In the genomic region with DNA sequence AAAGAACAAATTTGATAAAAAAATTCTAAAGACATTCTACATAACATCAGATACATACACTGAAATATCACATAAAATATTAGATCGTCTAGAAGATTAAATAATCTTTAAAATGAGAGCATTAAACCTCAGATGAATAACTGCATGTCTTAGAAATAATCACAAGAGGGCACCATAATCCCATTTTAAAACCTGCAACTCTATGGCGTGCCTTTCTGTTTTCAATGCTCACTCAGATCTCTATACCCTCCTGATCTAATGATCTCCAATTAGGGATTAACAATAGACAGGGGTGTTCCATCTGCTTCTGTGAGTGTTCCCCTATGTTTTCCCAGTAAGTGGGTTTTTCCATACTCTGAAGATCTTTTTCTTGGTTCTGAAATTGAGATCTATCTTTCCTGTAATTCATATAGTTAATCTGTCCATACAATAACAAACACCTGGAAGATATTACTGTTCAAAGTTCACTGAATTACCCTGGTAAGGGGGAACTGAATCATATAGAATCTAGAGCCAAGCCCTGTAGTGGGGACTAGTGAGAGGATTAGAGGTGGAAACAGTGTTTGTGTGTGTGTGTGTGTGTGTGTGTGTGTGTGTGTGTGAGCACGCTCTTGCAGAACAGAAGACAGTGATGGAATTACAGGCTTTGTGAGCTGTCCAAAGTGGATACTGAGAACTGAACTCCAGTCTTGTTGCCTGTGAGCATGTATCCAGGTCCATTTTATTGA, we compare ENCODE assay signal across 24 mouse cellular contexts. TPM values are rescaled to one million over a fixed set of nuclear protein-coding genes. Genes with fewer than 3 reads are reported as not detected.
A peak's percentile ranks its signal among the peaks of the same experiment; 100 is the strongest.
DNase-seq lines count a peak whose midpoint lies in the region; ATAC-seq and TF ChIP-seq lines count a peak whose summit lies in the region.
"Had no signal": no experiment of that assay in that cellular context is flagged by ENCODE, and none has a peak within 500 bp of the region (broad histone marks: within the 10 kb centered on the region; RNA-seq: fewer than 3 reads in every experiment).

No protein-coding gene starts in this region.

- no peaks in the 10 kb centered on the region for H3K9me3 ChIP-seq in hindbrain, embryonic 11.5 days (ENCODE audit: control insufficient read depth, low read length)
- H3K9me3 ChIP-seq in hindbrain, embryonic 10.5 days = no peaks in the 10 kb centered on the region
- H3K9me3 ChIP-seq in midbrain, embryonic 14.5 days (ENCODE audit: control insufficient read depth, low read length) = no peaks in the 10 kb centered on the region
- H3K9me3 ChIP-seq in midbrain, embryonic 10.5 days (replicated peaks) = no peaks in the 10 kb centered on the region
- H3K9me3 ChIP-seq in intestine, embryonic 16.5 days (ENCODE audit: control insufficient read depth, low read length) = no peaks in the 10 kb centered on the region
- H3K9me3 ChIP-seq: embryonic facial prominence, embryonic 12.5 days; heart, embryonic 15.5 days; kidney, embryonic 15.5 days; neural tube, embryonic 13.5 days had no signal

- H3K9ac ChIP-seq in hindbrain, embryonic 11.5 days (ENCODE audit: low read depth, low read length) = no peak overlapping the region
- no peak overlapping the region for H3K9ac ChIP-seq in midbrain, embryonic 14.5 days (replicated peaks; ENCODE audit: low read length)
- no peak overlapping the region for H3K9ac ChIP-seq in intestine, embryonic 16.5 days (ENCODE audit: low read depth, low read length)
- H3K9ac ChIP-seq: embryonic facial prominence, embryonic 12.5 days; heart, embryonic 15.5 days; kidney, embryonic 15.5 days; neural tube, embryonic 13.5 days had no signal

- DNase-seq in hindbrain, embryonic 11.5 days (ENCODE audit: low spot score) = no peak
- no peak for DNase-seq in hindbrain, embryonic 10.5 days (ENCODE audit: low spot score)
- peak; percentile 36 for DNase-seq in midbrain, embryonic 14.5 days
- no peak for DNase-seq in midbrain, embryonic 10.5 days (ENCODE audit: low spot score)
- no peak for DNase-seq in frontal cortex, postnatal 25 days (ENCODE audit: low spot score in 2 of 2)
- DNase-seq in lung, adult 2 months = no peak
- DNase-seq: adrenal gland, adult 2 months; cerebellum, adult 9-10 months; gastrocnemius, postnatal 14 days; heart, adult 18-20 months; heart, postnatal 4 days; left cerebral cortex, postnatal 4 days; lung, adult 18-20 months; lung, postnatal 4 days; spleen, adult 18-20 months; thymus, adult 18-20 months had no signal

- no peaks in the 10 kb centered on the region for H3K4me1 ChIP-seq in hindbrain, embryonic 11.5 days (replicated peaks; ENCODE audit: control insufficient read depth, insufficient read depth, low read length)
- no peaks in the 10 kb centered on the region for H3K4me1 ChIP-seq in hindbrain, embryonic 10.5 days (replicated peaks)
- H3K4me1 ChIP-seq in midbrain, embryonic 14.5 days (ENCODE audit: control insufficient read depth, insufficient read depth, low read length) = no peaks in the 10 kb centered on the region
- no peaks in the 10 kb centered on the region for H3K4me1 ChIP-seq in midbrain, embryonic 10.5 days
- no peaks in the 10 kb centered on the region for H3K4me1 ChIP-seq in intestine, embryonic 16.5 days (ENCODE audit: control insufficient read depth, insufficient read depth, low read length)
- H3K4me1 ChIP-seq in lung, adult 2 months (ENCODE audit: control insufficient read depth, insufficient read depth, low read length) = no peaks in the 10 kb centered on the region
- H3K4me1 ChIP-seq: embryonic facial prominence, embryonic 12.5 days; heart, embryonic 15.5 days; kidney, embryonic 15.5 days; neural tube, embryonic 13.5 days had no signal

- H3K4me2 ChIP-seq in hindbrain, embryonic 11.5 days (replicated peaks; ENCODE audit: low read depth, low read length) = no peak overlapping the region
- H3K4me2 ChIP-seq in midbrain, embryonic 14.5 days (ENCODE audit: low read length) = no peak overlapping the region
- H3K4me2 ChIP-seq in intestine, embryonic 16.5 days (ENCODE audit: low read depth, low read length) = no peak overlapping the region
- H3K4me2 ChIP-seq: embryonic facial prominence, embryonic 12.5 days; heart, embryonic 15.5 days; kidney, embryonic 15.5 days; liver, embryonic 11.5 days; neural tube, embryonic 13.5 days had no signal

- ATAC-seq in hindbrain, embryonic 11.5 days (ENCODE audit: low FRiP score) = 0 out of 2 replicates have a peak, but pooled peaks have one; percentile 13
- no peak for ATAC-seq in midbrain, embryonic 14.5 days (ENCODE audit: low FRiP score, low TSS enrichment)
- peak; percentile 84 for ATAC-seq in intestine, embryonic 16.5 days

- no peak for TF ChIP-seq CTCF in lung, adult 2 months (IDR thresholded peaks at IDR 0.05; ENCODE audit: insufficient read depth, low read length)

- H3K27ac ChIP-seq in hindbrain, embryonic 11.5 days (ENCODE audit: low read depth, low read length) = no peak overlapping the region
- H3K27ac ChIP-seq in hindbrain, embryonic 10.5 days = no peak overlapping the region
- H3K27ac ChIP-seq in midbrain, embryonic 14.5 days (replicated peaks; ENCODE audit: low read depth, low read length) = no peak overlapping the region
- no peak overlapping the region for H3K27ac ChIP-seq in midbrain, embryonic 10.5 days (replicated peaks)
- H3K27ac ChIP-seq in intestine, embryonic 16.5 days (ENCODE audit: low read length) = no peak overlapping the region
- H3K27ac ChIP-seq: embryonic facial prominence, embryonic 12.5 days; heart, embryonic 15.5 days; kidney, embryonic 15.5 days; neural tube, embryonic 13.5 days had no signal

- 62% methylated on average over 3 of the region's 3 CpGs for WGBS in hindbrain, embryonic 11.5 days
- 71% methylated on average over 3 of the region's 3 CpGs for WGBS in hindbrain, embryonic 10.5 days
- 65% methylated on average over 3 of the region's 3 CpGs for WGBS in midbrain, embryonic 14.5 days
- 73% methylated on average over 3 of the region's 3 CpGs for WGBS in midbrain, embryonic 10.5 days
- WGBS in intestine, embryonic 16.5 days = 50% methylated on average over 3 of the region's 3 CpGs
- WGBS in lung, adult 2 months = 52% methylated on average over 3 of the region's 3 CpGs

- no peak overlapping the region for H3K4me3 ChIP-seq in hindbrain, embryonic 11.5 days (ENCODE audit: low read depth, low read length)
- H3K4me3 ChIP-seq in hindbrain, embryonic 10.5 days = no peak overlapping the region
- no peak overlapping the region for H3K4me3 ChIP-seq in midbrain, embryonic 14.5 days (replicated peaks; ENCODE audit: low read depth, low read length)
- H3K4me3 ChIP-seq in midbrain, embryonic 10.5 days = no peak overlapping the region
- no peak overlapping the region for H3K4me3 ChIP-seq in intestine, embryonic 16.5 days (ENCODE audit: low read length)
- H3K4me3 ChIP-seq in lung, adult 2 months (replicated peaks; ENCODE audit: extremely low read depth, low read depth, low read length) = no peak overlapping the region
- H3K4me3 ChIP-seq: embryonic facial prominence, embryonic 12.5 days; erythroblast, embryonic 14.5 days; heart, embryonic 15.5 days; kidney, embryonic 15.5 days; neural tube, embryonic 13.5 days had no signal

- no peaks in the 10 kb centered on the region for H3K27me3 ChIP-seq in hindbrain, embryonic 11.5 days (ENCODE audit: control insufficient read depth, insufficient read depth, low read length)
- H3K27me3 ChIP-seq in hindbrain, embryonic 10.5 days (ENCODE audit: insufficient read depth, poor library complexity, severe bottlenecking) = no peaks in the 10 kb centered on the region
- no peaks in the 10 kb centered on the region for H3K27me3 ChIP-seq in midbrain, embryonic 14.5 days (ENCODE audit: control insufficient read depth, insufficient read depth, low read length)
- no peaks in the 10 kb centered on the region for H3K27me3 ChIP-seq in midbrain, embryonic 10.5 days (ENCODE audit: low read depth, poor library complexity, severe bottlenecking)
- no peaks in the 10 kb centered on the region for H3K27me3 ChIP-seq in intestine, embryonic 16.5 days (replicated peaks; ENCODE audit: control insufficient read depth, insufficient read depth, low read length)
- H3K27me3 ChIP-seq: embryonic facial prominence, embryonic 12.5 days; heart, embryonic 15.5 days; kidney, embryonic 15.5 days; neural tube, embryonic 13.5 days had no signal

- TF ChIP-seq POLR2A in lung, adult 2 months (IDR thresholded peaks at IDR 0.05; ENCODE audit: borderline replicate concordance, extremely low read depth, low read depth, low read length) = no peak

- no peaks in the 10 kb centered on the region for H3K36me3 ChIP-seq in hindbrain, embryonic 11.5 days (ENCODE audit: control insufficient read depth, insufficient read depth, low read length)
- no peaks in the 10 kb centered on the region for H3K36me3 ChIP-seq in hindbrain, embryonic 10.5 days
- no peaks in the 10 kb centered on the region for H3K36me3 ChIP-seq in midbrain, embryonic 14.5 days (ENCODE audit: control insufficient read depth, insufficient read depth, low read length)
- no peaks in the 10 kb centered on the region for H3K36me3 ChIP-seq in midbrain, embryonic 10.5 days
- H3K36me3 ChIP-seq in intestine, embryonic 16.5 days (ENCODE audit: control insufficient read depth, insufficient read depth, low read length) = no peaks in the 10 kb centered on the region
- H3K36me3 ChIP-seq: embryonic facial prominence, embryonic 12.5 days; heart, embryonic 15.5 days; kidney, embryonic 15.5 days; neural tube, embryonic 13.5 days had no signal

RNA-seq across cellular contexts. Expression of a gene that starts 41.7 kb away (rescaled TPM):
- not detected in 2 replicates for polyA plus RNA-seq in hindbrain, embryonic 11.5 days (2014; fragmentation: Nextera tagmentation; extraction: Ambion mirVana)
- not detected in 2 replicates for polyA plus RNA-seq in hindbrain, embryonic 10.5 days (2016; fragmentation: Nextera tagmentation; extraction: Ambion mirVana)
- polyA plus RNA-seq in midbrain, embryonic 14.5 days (2014; fragmentation: Nextera tagmentation; extraction: Ambion mirVana) = not detected in 2 replicates
- polyA plus RNA-seq in midbrain, embryonic 10.5 days (2016; fragmentation: Nextera tagmentation; extraction: Ambion mirVana) = not detected in 2 replicates
- 3.2 and 5.4 TPM in 2 replicates for polyA plus RNA-seq in intestine, embryonic 16.5 days (2015; fragmentation: Nextera tagmentation; extraction: Ambion mirVana)
- 31.7 and 34.3 TPM in 2 replicates for polyA plus RNA-seq in lung, adult 2 months (2012; rRNA removed)
- polyA plus RNA-seq: adrenal gland, adult 2 months; erythroblast, embryonic 14.5 days; intestine, embryonic 14.5 days; kidney, embryonic 15.5 days; liver, embryonic 11.5 days; neural tube, embryonic 13.5 days had no signal
